Mouse (Mus musculus) urinary bladder, postnatal 14 days (tissue): ENCODE results near the gene Zg16.

Experiments used
- DNase-seq: peaks from one replicate; pipeline ENCODE4 v3.0.0; 2021; ENCODE audit warnings: low spot score

Zg16 gene

GRCm38 (mm10) chr7:127070871-127071413, 16.2 kb downstream of the Zg16 start:
- DNase-seq, result no peak

- DNase-seq, result no peak
Observed at GRCm38 (mm10) chr7:127066317-127066716, 20.8 kb downstream of the Zg16 start.

GRCm38 (mm10) chr7:127065538-127065937, 21.6 kb downstream of the Zg16 start:
- DNase-seq, result no peak

- DNase-seq, result no peak
Observed at GRCm38 (mm10) chr7:127055026-127055585, 32.0 kb downstream of the Zg16 start.

- DNase-seq, result peak; percentile 90
Observed at GRCm38 (mm10) chr7:127041851-127042672, 45.1 kb downstream of the Zg16 start, which contains the start of gene Kif22. TSS of gene Kif22 (minus strand) at chr7:127042471.

GRCm38 (mm10) chr7:127031244-127031643, 55.9 kb downstream of the Zg16 start:
- DNase-seq, result no peak

GRCm38 (mm10) chr7:127030172-127030571, 57.0 kb downstream of the Zg16 start:
- no peak for DNase-seq

- DNase-seq, result no peak
Observed at GRCm38 (mm10) chr7:127027885-127028284, 59.2 kb downstream of the Zg16 start.

- peak; percentile 99 for DNase-seq
Observed at GRCm38 (mm10) chr7:127026984-127027726, 60.0 kb downstream of the Zg16 start, which contains the start of gene Maz. TSS of gene Maz (minus strand) at chr7:127027037.

GRCm38 (mm10) chr7:127026616-127026983, 60.5 kb downstream of the Zg16 start:
- no peak for DNase-seq

- DNase-seq, result peak; percentile 65
Observed at GRCm38 (mm10) chr7:127026161-127026600, 60.9 kb downstream of the Zg16 start.

GRCm38 (mm10) chr7:127025556-127026160, 61.5 kb downstream of the Zg16 start:
- peak; percentile 43 for DNase-seq

GRCm38 (mm10) chr7:127024755-127025555, 62.2 kb downstream of the Zg16 start:
- peak; percentile 76 for DNase-seq

GRCm38 (mm10) chr7:127023896-127024690, 63.0 kb downstream of the Zg16 start:
- no peak for DNase-seq

- DNase-seq, result no peak
Observed at GRCm38 (mm10) chr7:127023272-127023691, 63.8 kb downstream of the Zg16 start.

GRCm38 (mm10) chr7:127022528-127023271, 64.4 kb downstream of the Zg16 start:
- DNase-seq, result no peak

- no peak for DNase-seq
Observed at GRCm38 (mm10) chr7:127021563-127022527, 65.3 kb downstream of the Zg16 start.

- peak; percentile 58 for DNase-seq
Observed at GRCm38 (mm10) chr7:127020901-127021562, 66.1 kb downstream of the Zg16 start, which contains the start of the genes Gm42742 and Prrt2. TSS of gene Gm42742 (minus strand) at chr7:127021097. TSS of gene Prrt2 (minus strand) at chr7:127021211.
